Mouse (Mus musculus): ENCODE measurements around the gene Dnah6.

GRCm38 (mm10) chr6:73209598-73209997 lies 11.9 kb downstream of the Dnah6 start:
- no peak for TF ChIP-seq CTCF (IDR thresholded peaks at IDR 0.05)
- TF ChIP-seq EP300 (IDR thresholded peaks at IDR 0.05; ENCODE audit: insufficient read depth, low read depth, low read length) = no peak

Measured in heart, adult 2 months (tissue).